Comparison of ENCODE assay signal across 25 mouse cellular contexts in the genomic region with DNA sequence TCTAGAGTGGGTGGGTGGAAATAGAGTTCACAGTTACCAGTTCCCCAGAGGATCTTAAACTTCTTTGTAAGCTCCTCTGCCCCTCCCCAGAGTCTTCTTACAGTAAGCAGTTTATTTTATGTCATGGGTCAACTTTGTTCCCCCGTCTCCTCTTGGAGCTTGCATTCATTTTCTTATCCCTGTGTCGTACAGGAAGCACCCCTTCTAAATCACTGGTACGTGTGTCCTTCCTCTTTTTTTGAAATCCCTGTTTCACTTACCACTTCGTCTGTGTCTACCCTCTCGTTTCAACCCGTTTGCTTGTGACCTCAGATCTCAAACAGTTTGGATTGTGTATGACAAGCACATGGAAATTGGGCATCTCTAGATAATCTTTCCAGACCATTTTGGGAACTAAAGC.
A peak's percentile ranks its signal among the peaks of the same experiment; 100 is the strongest.
DNase-seq lines count a peak whose midpoint lies in the region; ATAC-seq and TF ChIP-seq lines count a peak whose summit lies in the region.
"Had no signal": no experiment of that assay in that cellular context is flagged by ENCODE, and none has a peak within 500 bp of the region (broad histone marks: within the 10 kb centered on the region; RNA-seq: fewer than 3 reads in every experiment).

No protein-coding gene starts in this region.

- H3K9me3 ChIP-seq in heart, embryonic 15.5 days (replicated peaks) = no peaks in the 10 kb centered on the region
- H3K9me3 ChIP-seq in MEL (replicated peaks; ENCODE audit: insufficient read depth, low read length) = no peaks in the 10 kb centered on the region
- H3K9me3 ChIP-seq in liver, embryonic 11.5 days (ENCODE audit: control insufficient read depth, low read length) = no peaks in the 10 kb centered on the region
- H3K9me3 ChIP-seq: embryonic facial prominence, embryonic 10.5 days; heart, embryonic 10.5 days; limb, embryonic 15.5 days; liver, embryonic 15.5 days; lung, embryonic 15.5 days; midbrain, embryonic 12.5 days had no signal

- no peak for DNase-seq in heart, postnatal 36 days
- DNase-seq in A20 (ENCODE audit: low read depth, low spot score) (peak; percentile 8), MEL (ENCODE audit: low read depth, low spot score) (peak; percentile 5), adipocyte (ENCODE audit: low spot score) (no peak)
- no peak for DNase-seq in liver, embryonic 11.5 days (ENCODE audit: low spot score)
- DNase-seq in right cerebral cortex, adult 18-20 months = no peak
- DNase-seq: adrenal gland, postnatal 36 days; cerebellum, adult 11 months; cerebellum, adult 9-11 months; gastrocnemius, postnatal 10 days; kidney, postnatal 36 days; layer of hippocampus, postnatal 36 days; lung, postnatal 4 days; right cerebral cortex, postnatal 25 days had no signal

- no peak for ATAC-seq in heart, embryonic 15.5 days (replicated peaks; ENCODE audit: insufficient number of reproducible peaks, insufficient read depth, low FRiP score, low read depth)
- no peak for ATAC-seq in liver, embryonic 11.5 days (replicated peaks; ENCODE audit: low FRiP score)
- ATAC-seq: forebrain, embryonic 16.5 days; hindbrain, postnatal 0 days; intestine, embryonic 16.5 days had no signal

- no peak for TF ChIP-seq POLR2A in MEL (IDR thresholded peaks at IDR 0.05; ENCODE audit: control insufficient read depth in 1 of 2, insufficient read depth in 1 of 2, low read depth in 1 of 2, low read length in 2 of 2, poor library complexity in 1 of 2)

- TF ChIP-seq EP300 in MEL (IDR thresholded peaks at IDR 0.05; ENCODE audit: low read depth in 1 of 2, low read length in 2 of 2) = no peak

- no peaks in the 10 kb centered on the region for H3K27me3 ChIP-seq in heart, embryonic 15.5 days
- no peaks in the 10 kb centered on the region for H3K27me3 ChIP-seq in MEL (ENCODE audit: control insufficient read depth in 1 of 2, insufficient read depth in 2 of 2, low read length in 2 of 2)
- no peaks in the 10 kb centered on the region for H3K27me3 ChIP-seq in liver, embryonic 11.5 days (replicated peaks; ENCODE audit: control insufficient read depth, insufficient read depth, low read length)
- H3K27me3 ChIP-seq: limb, embryonic 15.5 days; liver, embryonic 15.5 days; lung, embryonic 15.5 days; midbrain, embryonic 12.5 days had no signal

- intact Hi-C loops in heart, postnatal 36 days (cut with DNase I) = loop anchor here (5.0 kb wide), 2 partner anchors 73 to 193 kb away; no protein-coding TSS in a partner anchor

- 54% methylated on average over 6 of the region's 6 CpGs for WGBS in heart, embryonic 15.5 days
- WGBS in macrophage (ENCODE audit: missing documents) = 9% methylated on average over 6 of the region's 6 CpGs
- 34% methylated on average over 6 of the region's 6 CpGs for WGBS in liver, embryonic 11.5 days

- H3K79me2 ChIP-seq in MEL (ENCODE audit: control insufficient read depth, insufficient read depth, low read length, poor library complexity) (no peaks in the 10 kb centered on the region), macrophage (ENCODE audit: inconsistent target) (no peaks in the 10 kb centered on the region; the same call in 1 of the 2 replicates)

- no peaks in the 10 kb centered on the region for H3K36me3 ChIP-seq in heart, embryonic 15.5 days
- H3K36me3 ChIP-seq in MEL (ENCODE audit: control insufficient read depth in 1 of 2, insufficient read depth in 2 of 2, low read length in 2 of 2) = no peaks in the 10 kb centered on the region
- H3K36me3 ChIP-seq in macrophage (ENCODE audit: inconsistent target) = no peaks in the 10 kb centered on the region
- no peaks in the 10 kb centered on the region for H3K36me3 ChIP-seq in liver, embryonic 11.5 days (ENCODE audit: control insufficient read depth, insufficient read depth, low read length)
- H3K36me3 ChIP-seq: embryonic facial prominence, embryonic 10.5 days; limb, embryonic 15.5 days; liver, embryonic 15.5 days; lung, embryonic 15.5 days; midbrain, embryonic 12.5 days had no signal

- no peak overlapping the region for H3K9ac ChIP-seq in heart, embryonic 15.5 days
- no peak overlapping the region for H3K9ac ChIP-seq in MEL (ENCODE audit: control insufficient read depth, low read depth, low read length, poor library complexity, severe bottlenecking)
- no peak overlapping the region for H3K9ac ChIP-seq in liver, embryonic 11.5 days (ENCODE audit: low read depth, low read length)
- H3K9ac ChIP-seq: limb, embryonic 15.5 days; liver, embryonic 15.5 days; lung, embryonic 15.5 days; midbrain, embryonic 12.5 days had no signal

- TF ChIP-seq RAD21 in MEL (IDR thresholded peaks at IDR 0.05; ENCODE audit: low read depth, low read length) = no peak

- no peak overlapping the region for H3K4me2 ChIP-seq in heart, embryonic 15.5 days
- H3K4me2 ChIP-seq in liver, embryonic 11.5 days = no peak overlapping the region
- H3K4me2 ChIP-seq: limb, embryonic 15.5 days; liver, embryonic 15.5 days; lung, embryonic 15.5 days; midbrain, embryonic 12.5 days had no signal

- H3K4me1 ChIP-seq in heart, embryonic 15.5 days (replicated peaks) = peaks cover 12% of the 10 kb centered on the region
- H3K4me1 ChIP-seq in MEL (ENCODE audit: control insufficient read depth in 1 of 2, insufficient read depth in 2 of 2, low read length in 2 of 2) = no peaks in the 10 kb centered on the region
- H3K4me1 ChIP-seq in liver, embryonic 11.5 days (replicated peaks; ENCODE audit: control insufficient read depth, insufficient read depth, low read length) = no peaks in the 10 kb centered on the region
- H3K4me1 ChIP-seq: embryonic facial prominence, embryonic 10.5 days; limb, embryonic 15.5 days; liver, embryonic 15.5 days; lung, embryonic 15.5 days; midbrain, embryonic 12.5 days had no signal

- no peak for TF ChIP-seq CTCF in MEL (IDR thresholded peaks at IDR 0.05 in 2 of 3, conservative IDR thresholded peaks at IDR 0.05 in 1 of 3; ENCODE audit: control insufficient read depth in 1 of 3, insufficient read depth in 1 of 3, low read depth in 2 of 3, low read length in 3 of 3, poor library complexity in 1 of 3, severe bottlenecking in 1 of 3)

- H3K27ac ChIP-seq in heart, embryonic 15.5 days = 0 out of 2 replicates have a peak overlapping the region, but pooled peaks have one; percentile 1
- H3K27ac ChIP-seq in MEL (ENCODE audit: control insufficient read depth, low read depth, low read length) = no peak overlapping the region
- peak overlapping the region; percentile 8; the same call in 1 of the 2 replicates for H3K27ac ChIP-seq in macrophage
- H3K27ac ChIP-seq in liver, embryonic 11.5 days (ENCODE audit: low read depth, low read length) = no peak overlapping the region
- H3K27ac ChIP-seq: embryonic facial prominence, embryonic 10.5 days; heart, embryonic 10.5 days; hindbrain, postnatal 0 days; limb, embryonic 15.5 days; liver, embryonic 15.5 days; lung, embryonic 15.5 days; midbrain, embryonic 12.5 days had no signal

- H3K4me3 ChIP-seq in heart, embryonic 15.5 days = no peak overlapping the region
- H3K4me3 ChIP-seq in MEL (ENCODE audit: control insufficient read depth in 1 of 2, insufficient read depth in 1 of 2, low read depth in 2 of 2, low read length in 2 of 2) (no peak overlapping the region), macrophage (ENCODE audit: inconsistent target) (no peak overlapping the region)
- no peak overlapping the region for H3K4me3 ChIP-seq in liver, embryonic 11.5 days (ENCODE audit: low read depth, low read length)
- H3K4me3 ChIP-seq: embryonic facial prominence, embryonic 10.5 days; heart, embryonic 10.5 days; limb, embryonic 15.5 days; liver, embryonic 15.5 days; lung, embryonic 15.5 days; midbrain, embryonic 12.5 days had no signal

TF ChIP-seq in MEL, 35 proteins besides CTCF, POLR2A, EP300 and RAD21:
- no peak for TF ChIP-seq ZC3H11A (IDR thresholded peaks at IDR 0.05; ENCODE audit: low read depth, low read length)
- no peak for TF ChIP-seq USF2 (IDR thresholded peaks at IDR 0.05; ENCODE audit: borderline replicate concordance in 1 of 2, insufficient read depth in 1 of 2, low read depth in 1 of 2, low read length in 2 of 2)
- no peak for TF ChIP-seq MAX (IDR thresholded peaks at IDR 0.05; ENCODE audit: low read length)
- TF ChIP-seq POLR2AphosphoS5 (IDR thresholded peaks at IDR 0.05; ENCODE audit: borderline replicate concordance, low read depth, low read length) = no peak
- no peak for TF ChIP-seq MXI1 (IDR thresholded peaks at IDR 0.05; ENCODE audit: low read depth, low read length)
- no peak for TF ChIP-seq HCFC1 (IDR thresholded peaks at IDR 0.05; ENCODE audit: low read depth, low read length)
- TF ChIP-seq RCOR1 (IDR thresholded peaks at IDR 0.05; ENCODE audit: low read depth, low read length) = no peak
- no peak for TF ChIP-seq TBP (IDR thresholded peaks at IDR 0.05; ENCODE audit: low read depth, low read length)
- no peak for TF ChIP-seq USF1 (IDR thresholded peaks at IDR 0.05; ENCODE audit: low read depth, low read length)
- no peak for TF ChIP-seq GATA1 (IDR thresholded peaks at IDR 0.05; ENCODE audit: low read depth, low read length)
- TF ChIP-seq CHD2 (IDR thresholded peaks at IDR 0.05; ENCODE audit: low read length) = no peak
- no peak for TF ChIP-seq SMC3 (IDR thresholded peaks at IDR 0.05; ENCODE audit: low read depth, low read length)
- no peak for TF ChIP-seq ETS1 (IDR thresholded peaks at IDR 0.05; ENCODE audit: low read depth, low read length)
- no peak for TF ChIP-seq BHLHE40 (IDR thresholded peaks at IDR 0.05; ENCODE audit: borderline replicate concordance, low read depth, low read length)

Comparison
In these comparisons a context has a peak if more than half of its experiments do, and no peak if none do; other contexts are left out.
1. H3K27ac ChIP-seq: peak in heart, embryonic 15.5 days (single experiment) and macrophage (single experiment); none in MEL (single experiment) and liver, embryonic 11.5 days (single experiment).
2. DNase-seq: peak in A20 (single experiment) and MEL (single experiment); none in heart, postnatal 36 days (0 of 2), adipocyte (single experiment), liver, embryonic 11.5 days (single experiment) and right cerebral cortex, adult 18-20 months (single experiment).